Mouse (Mus musculus) liver, postnatal 0 days (tissue): ENCODE results near the gene Ralgps1. TPM values are rescaled to one million over a fixed set of nuclear protein-coding genes. Genes with fewer than 3 reads are reported as not detected.

Experiments used
- ATAC-seq: fragments of 200-750 bp; cut with Nextera tagmentation; 2 replicates; pipeline ENCODE4 v1.8.0; 2017; ENCODE audit warnings: mild to moderate bottlenecking, moderate library complexity
- DNase-seq: peaks from one replicate; pipeline ENCODE4 v3.0.0-alpha.2; 2016
- H3K27ac ChIP-seq: fragments of 300-500 bp; sonication (generic); 2 replicates; pipeline ENCODE4 v1.5.1; 2014; ENCODE audit warnings: antibody characterized with exemption, moderate library complexity, mild to moderate bottlenecking, low read depth
- H3K27me3 ChIP-seq: fragments of 300-500 bp; sonication (generic); 2 replicates; pipeline ENCODE4 v1.6.1; 2014; ENCODE audit warnings: low read length, control low read depth, mixed read lengths; ENCODE audit not compliant: insufficient read depth
- H3K36me3 ChIP-seq: fragments of 300-500 bp; sonication (generic); replicated peaks from 2 replicates; pipeline ENCODE4 v1.6.1; 2014; ENCODE audit warnings: mild to moderate bottlenecking, control low read depth, low read length, moderate library complexity, mixed read lengths; ENCODE audit not compliant: insufficient read depth
- H3K4me1 ChIP-seq: fragments of 300-500 bp; sonication (generic); 2 replicates; pipeline ENCODE4 v1.6.1; 2014; ENCODE audit warnings: antibody characterized with exemption, mild to moderate bottlenecking, control low read depth; ENCODE audit not compliant: insufficient read depth
- H3K4me2 ChIP-seq: fragments of 300-500 bp; sonication (generic); 2 replicates; pipeline ENCODE4 v1.6.1; 2014; ENCODE audit warnings: low read depth, mild to moderate bottlenecking, low read length, moderate library complexity, mixed read lengths
- H3K4me3 ChIP-seq: fragments of 300-500 bp; sonication (generic); 2 replicates; pipeline ENCODE4 v1.5.1; 2014; ENCODE audit warnings: low read depth, low read length
- H3K9ac ChIP-seq: fragments of 300-500 bp; sonication (generic); replicated peaks from 2 replicates; pipeline ENCODE4 v1.6.1; 2014; ENCODE audit warnings: mild to moderate bottlenecking, moderate library complexity
- H3K9me3 ChIP-seq: fragments of 300-500 bp; sonication (generic); 2 replicates; pipeline ENCODE4 v1.6.1; 2016; ENCODE audit warnings: mild to moderate bottlenecking, control low read depth, low read length, mixed read lengths
- CTCF ChIP-seq: sonication (generic); IDR thresholded peaks from 2 replicates; pipeline ENCODE4 v1.5.1; 2016; ENCODE audit warnings: antibody characterized with exemption, low read depth
- EP300 ChIP-seq: IDR thresholded peaks from 2 replicates; pipeline ENCODE4 v1.6.1; 2016; ENCODE audit warnings: antibody characterized with exemption, low read depth, mild to moderate bottlenecking
- WGBS: fragments of 180-500 bp; shearing (Covaris S2); extraction: QIAGEN DNeasy Blood & Tissue Kit; methylation state at CpG from one replicate; pipeline ENCODE4 v1.1.7; 2014; ENCODE audit not compliant: insufficient replicate concordance; 5-methylcytosine and 5-hydroxymethylcytosine counted together
- polyA plus RNA-seq: library from polyadenylated mRNA; unstranded; fragments of >200 nt; fragmentation: Nextera tagmentation; extraction: Ambion mirVana; gene quantifications from 2 replicates; pipeline ENCODE4 v1.2.1, GENCODE M21; 2015

Gene Ralgps1
- polyA plus RNA-seq, 1 experiment from 2014 or later = 0.83 TPM

- no peak overlapping the region for H3K9ac ChIP-seq
- H3K9me3 ChIP-seq = no peaks in the 10 kb centered on the region
- ATAC-seq (no peak), DNase-seq (no peak)
- H3K36me3 ChIP-seq = no peaks in the 10 kb centered on the region
- no peaks in the 10 kb centered on the region for H3K27me3 ChIP-seq
- no peak overlapping the region for H3K4me2 ChIP-seq
- no peak overlapping the region for H3K4me3 ChIP-seq
- 66% methylated on average over 4 of the region's 4 CpGs for WGBS
- no peak overlapping the region for H3K27ac ChIP-seq
- TF ChIP-seq CTCF (no peak), EP300 (no peak)
- peaks cover 9% of the 10 kb centered on the region for H3K4me1 ChIP-seq
Observed at GRCm38 (mm10) chr2:33272665-33273439, 98.4 kb downstream of the Ralgps1 start.

- Histone ChIP-seq H3K9ac (no peak overlapping the region), H3K27me3 (no peaks in the 10 kb centered on the region), H3K27ac (no peak overlapping the region), H3K4me1 (peaks cover 9% of the 10 kb centered on the region), H3K9me3 (no peaks in the 10 kb centered on the region), H3K36me3 (no peaks in the 10 kb centered on the region), H3K4me3 (no peak overlapping the region), H3K4me2 (no peak overlapping the region)
- TF ChIP-seq EP300 (no peak), CTCF (no peak)
- 68% methylated on average over 1 of the region's 1 CpGs for WGBS
- DNase-seq = no peak
- ATAC-seq = no peak
Observed at GRCm38 (mm10) chr2:33271511-33271910, 99.8 kb downstream of the Ralgps1 start.

GRCm38 (mm10) chr2:33270569-33270968 lies 100.7 kb downstream of the Ralgps1 start:
- DNase-seq (no peak), ATAC-seq (peak; percentile 94)
- H3K4me1 ChIP-seq = peaks cover 9% of the 10 kb centered on the region
- H3K27ac ChIP-seq = no peak overlapping the region
- TF ChIP-seq EP300 (no peak), CTCF (no peak)
- H3K4me2 ChIP-seq = no peak overlapping the region
- no peaks in the 10 kb centered on the region for H3K36me3 ChIP-seq
- no peaks in the 10 kb centered on the region for H3K27me3 ChIP-seq
- WGBS = 61% methylated on average over 2 of the region's 2 CpGs
- no peak overlapping the region for H3K9ac ChIP-seq
- no peak overlapping the region for H3K4me3 ChIP-seq
- no peaks in the 10 kb centered on the region for H3K9me3 ChIP-seq

- no peak overlapping the region for H3K4me3 ChIP-seq
- H3K4me1 ChIP-seq = peaks cover 9% of the 10 kb centered on the region
- H3K9ac ChIP-seq = no peak overlapping the region
- no peak overlapping the region for H3K4me2 ChIP-seq
- no peaks in the 10 kb centered on the region for H3K36me3 ChIP-seq
- no peaks in the 10 kb centered on the region for H3K9me3 ChIP-seq
- WGBS = 64% methylated on average over 2 of the region's 2 CpGs
- ATAC-seq (no peak), DNase-seq (no peak)
- TF ChIP-seq CTCF (no peak), EP300 (no peak)
- no peak overlapping the region for H3K27ac ChIP-seq
- no peaks in the 10 kb centered on the region for H3K27me3 ChIP-seq
Observed at GRCm38 (mm10) chr2:33269132-33269493, 102.2 kb downstream of the Ralgps1 start.

GRCm38 (mm10) chr2:33268384-33269131 lies 102.7 kb downstream of the Ralgps1 start:
- ATAC-seq (no peak), DNase-seq (no peak)
- H3K27me3 ChIP-seq = no peaks in the 10 kb centered on the region
- WGBS = 74% methylated on average over 6 of the region's 6 CpGs
- H3K4me1 ChIP-seq = peaks cover 9% of the 10 kb centered on the region
- no peaks in the 10 kb centered on the region for H3K36me3 ChIP-seq
- no peak overlapping the region for H3K9ac ChIP-seq
- no peak overlapping the region for H3K4me2 ChIP-seq
- H3K4me3 ChIP-seq = no peak overlapping the region
- H3K9me3 ChIP-seq = no peaks in the 10 kb centered on the region
- H3K27ac ChIP-seq = no peak overlapping the region
- TF ChIP-seq CTCF (no peak), EP300 (no peak)

GRCm38 (mm10) chr2:33267075-33267474 lies 104.2 kb downstream of the Ralgps1 start:
- TF ChIP-seq CTCF (no peak), EP300 (no peak)
- Histone ChIP-seq H3K9me3 (no peaks in the 10 kb centered on the region), H3K4me1 (peaks cover 9% of the 10 kb centered on the region), H3K4me2 (no peak overlapping the region), H3K27ac (no peak overlapping the region), H3K9ac (no peak overlapping the region), H3K27me3 (no peaks in the 10 kb centered on the region), H3K36me3 (no peaks in the 10 kb centered on the region), H3K4me3 (no peak overlapping the region)
- DNase-seq = no peak
- no peak for ATAC-seq
- 78% methylated on average over 1 of the region's 1 CpGs for WGBS
